Mouse (Mus musculus) T-helper 17 cell (primary cell): ENCODE measurements around the gene Med16.

Source experiments
- in situ Hi-C, 2 experiments: fragments of 300-600 bp; cut with MboI, MseI; formaldehyde crosslinking; loops; 1 replicate in 1 of 2; 2 replicates in 1 of 2; pipeline ENCODE4 v1.15.1; 2025; ENCODE audit warnings: high pct_unique_total_duplicates in 2 of 2

Gene Med16

GRCm38 (mm10) chr10:79849941-79850628 is 58.6 kb downstream of the Med16 start:
- in situ Hi-C loops: loop anchor here in 1 of 2 experiments (25.0 kb wide), 1 partner anchor 1263 kb away; the partner anchor contains the start of gene Syde1

GRCm38 (mm10) chr10:79846553-79846952 is 62.2 kb downstream of the Med16 start:
- in situ Hi-C loops: no loop called here
